Mouse (Mus musculus) liver, adult 2 months (tissue): Measurements from ENCODE around the gene Znrf1.

Source experiments
- CTCF ChIP-seq: fragments of 200-500 bp; IDR thresholded peaks from 2 replicates; pipeline ENCODE4 v1.5.1; 2011; ENCODE audit warnings: low read depth, low read length, control low read depth
- POLR2A ChIP-seq: fragments of 200-500 bp; IDR thresholded peaks from 2 replicates; pipeline ENCODE4 v1.6.1; 2011; ENCODE audit warnings: low read length, control low read depth; ENCODE audit not compliant: insufficient read depth; ENCODE audit errors: extremely low read depth

DNA sequence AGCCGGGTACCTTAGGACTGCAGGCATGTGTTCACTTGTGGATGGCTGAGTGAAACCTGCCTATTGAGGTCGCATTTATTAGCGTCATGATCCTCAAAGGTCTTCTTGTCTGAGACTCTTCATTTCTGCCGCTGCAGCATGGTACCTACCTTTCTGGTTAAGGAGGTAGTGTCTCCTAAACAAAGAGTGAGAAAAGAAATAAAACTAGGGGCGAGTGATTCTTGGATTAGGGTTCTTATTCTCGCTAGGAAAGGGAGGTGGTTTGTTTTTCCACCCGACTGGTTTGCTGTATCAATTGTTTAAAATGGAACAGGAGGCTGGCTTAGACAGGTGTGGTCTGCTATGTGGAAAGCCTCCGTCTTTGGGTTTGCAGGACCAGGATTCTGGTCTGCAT is 1.9 kb downstream of the Znrf1 start:
- TF ChIP-seq CTCF (no peak), POLR2A (no peak)
